Mouse (Mus musculus) C2C12 (cell line): ENCODE results near the gene Gm19935.

ENCODE experiments used
- CTCF ChIP-seq: IDR thresholded peaks from one replicate; pipeline ENCODE4 v1.5.1; 2011; ENCODE audit not compliant: control insufficient read depth, insufficient read depth, insufficient read length
- MAX ChIP-seq: IDR thresholded peaks from one replicate; pipeline ENCODE4 v1.6.1; 2011; ENCODE audit warnings: mild to moderate bottlenecking, control low read depth
- USF1 ChIP-seq: IDR thresholded peaks from one replicate; pipeline ENCODE4 v1.6.1; 2011; ENCODE audit warnings: low read depth, mild to moderate bottlenecking, control low read depth, moderate library complexity

GRCm38 (mm10) chr8:90862038-90862437, 44.8 kb upstream of the Gm19935 start:
- TF ChIP-seq CTCF (no peak), MAX (no peak), USF1 (no peak)
